Mouse (Mus musculus) cerebellum, adult 2 months (tissue): Measurements from ENCODE around the gene Tshb.

ENCODE experiments used
- CTCF ChIP-seq: fragments of 200-500 bp; IDR thresholded peaks from 2 replicates; pipeline ENCODE4 v1.5.1; 2011; ENCODE audit warnings: low read depth, mild to moderate bottlenecking, control low read depth, low read length, moderate library complexity, borderline replicate concordance; ENCODE audit not compliant: insufficient read depth
- POLR2A ChIP-seq: fragments of 200-500 bp; IDR thresholded peaks from 2 replicates; pipeline ENCODE4 v1.6.1; 2011; ENCODE audit warnings: low read length, control low read depth, borderline replicate concordance; ENCODE audit not compliant: insufficient read depth

DNA sequence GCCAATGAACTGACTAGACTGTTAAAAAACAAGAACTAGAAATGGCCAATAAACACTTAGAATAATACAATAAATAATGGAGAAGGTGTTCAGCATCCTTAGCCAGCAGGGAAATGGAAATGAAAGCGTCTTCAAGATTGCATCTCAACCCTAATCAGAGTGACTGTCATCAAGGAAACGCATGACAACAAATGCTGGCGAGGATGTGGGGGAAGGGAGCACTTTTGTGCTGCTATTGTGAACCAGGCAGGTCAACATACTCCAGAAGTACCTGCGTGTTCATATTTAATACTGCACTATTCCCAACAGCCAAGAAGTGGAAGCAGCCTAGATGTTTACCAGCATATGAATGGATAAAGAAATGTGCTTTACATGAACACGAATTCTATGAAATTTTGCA lies 53.1 kb downstream of the Tshb start:
- TF ChIP-seq CTCF = no peak
- TF ChIP-seq POLR2A = no peak
